Mouse (Mus musculus) small intestine, adult 2 months (tissue): ENCODE data around the gene Ndufs2.

ENCODE experiments used
- CTCF ChIP-seq: fragments of 200-500 bp; IDR thresholded peaks from 2 replicates; pipeline ENCODE4 v1.5.1; 2012; ENCODE audit warnings: low read depth, mild to moderate bottlenecking, control low read depth, inconsistent platforms, low read length, moderate library complexity, mixed read lengths; ENCODE audit not compliant: insufficient replicate concordance, insufficient read length; ENCODE audit errors: extremely low read depth
- POLR2A ChIP-seq: fragments of 200-500 bp; IDR thresholded peaks from 2 replicates; pipeline ENCODE4 v1.6.1; 2012; ENCODE audit warnings: low read depth, mild to moderate bottlenecking, control low read depth, inconsistent platforms, low read length, moderate library complexity

DNA sequence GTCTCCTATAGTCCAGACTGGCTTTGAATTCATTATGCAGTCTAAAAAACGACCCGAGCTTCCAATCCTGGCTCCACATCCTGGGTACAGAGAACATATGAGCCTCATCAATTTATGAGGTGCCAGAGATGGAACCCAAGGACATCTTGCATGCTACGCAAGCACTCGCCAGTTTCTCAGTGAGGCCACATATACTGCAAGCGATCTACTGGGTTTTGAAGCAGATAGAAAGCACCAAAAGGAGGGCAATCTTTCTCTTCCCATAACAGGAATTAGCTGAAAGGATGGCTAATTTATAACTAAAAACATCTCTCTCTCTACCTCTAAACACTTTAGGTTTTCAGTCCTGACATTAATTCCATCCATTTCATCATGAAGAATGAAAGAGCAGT, 42.7 kb upstream of the Ndufs2 start:
- no peak for TF ChIP-seq POLR2A
- no peak for TF ChIP-seq CTCF
